Mouse (Mus musculus) B cell, adult (primary cell): ENCODE data around the gene Olfr568. TPM values are rescaled to one million over a fixed set of nuclear protein-coding genes. Genes with fewer than 3 reads are reported as not detected.

Experiments
- total RNA-seq: library from RNA; stranded (reverse); gene quantifications from 4 replicates; pipeline ENCODE4 v1.2.4, GENCODE M21; 2023; ENCODE audit not compliant: inconsistent age

Olfr568 gene
- total RNA-seq = not detected in 4 replicates

GRCm38 (mm10) chr7:102876822-102877221 is at the start of gene Olfr568:
Gene Olfr568 (plus strand): TSS chr7:102877122.

DNA sequence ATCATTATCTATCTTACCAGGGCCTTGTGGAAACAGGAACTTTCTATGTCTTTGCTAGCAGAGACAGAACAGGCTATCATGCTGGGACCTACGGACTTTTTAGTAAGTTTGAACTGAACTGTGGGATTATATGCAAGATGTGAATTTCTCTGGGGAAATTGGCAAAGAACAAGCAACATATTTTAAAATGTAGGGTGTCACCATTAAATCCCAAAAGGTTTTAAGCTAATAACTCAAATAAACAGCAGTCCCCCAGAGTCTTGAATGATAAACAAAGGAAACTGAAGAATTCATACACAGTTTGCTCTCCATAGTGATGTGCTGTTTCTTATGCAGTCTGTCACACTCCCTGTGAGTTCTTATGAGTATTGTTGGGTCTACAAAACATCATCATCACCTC is 18.3 kb upstream of the Olfr568 start, which contains the start of gene Olfr566:
Olfr566 (minus strand) TSS at position 101 of the 400 bp plus-strand sequence.

GRCm38 (mm10) chr7:102890782-102891181 is 13.9 kb downstream of the Olfr568 start, which contains the start of gene Olfr569:
Gene Olfr569 (minus strand): TSS chr7:102890882.

GRCm38 (mm10) chr7:102917032-102917875 is 40.3 kb downstream of the Olfr568 start, which contains the start of gene Olfr571:
Gene Olfr571 (minus strand): TSS chr7:102917536.

DNA sequence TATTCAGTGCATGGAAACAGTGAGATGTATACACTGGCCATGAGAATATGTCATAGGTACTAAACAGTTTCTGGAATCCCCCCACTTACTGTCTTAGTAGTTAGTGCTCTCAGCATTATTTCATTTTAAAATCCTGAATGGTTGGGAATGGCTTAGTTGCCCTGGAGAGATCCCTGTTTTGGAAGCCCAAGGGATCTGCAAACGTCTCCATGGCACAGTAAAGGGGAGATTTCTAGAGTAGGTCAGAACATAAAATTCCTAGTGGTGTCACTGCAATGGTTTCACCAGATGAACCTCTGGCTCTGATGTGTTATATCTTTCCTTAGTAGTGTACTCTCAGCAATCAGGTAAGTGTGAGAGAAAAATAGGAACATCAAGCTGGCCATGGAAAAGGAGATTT is 47.2 kb downstream of the Olfr568 start, which contains the start of gene Olfr572:
Olfr572 (plus strand) TSS at position 301 of the 400 bp plus-strand sequence.

Other genes with a start within 250 kb of the Olfr568 start
- not detected in 4 replicates for gene Olfr554, start 238.7 kb upstream of the Olfr568 start, total RNA-seq
- not detected in 4 replicates for gene Olfr555, start 218.3 kb upstream of the Olfr568 start, total RNA-seq
- gene Olfr556, start 212.2 kb upstream of the Olfr568 start, total RNA-seq = not detected in 4 replicates
- gene Trim68, start 189.8 kb upstream of the Olfr568 start, total RNA-seq = 17.1 to 19.9 TPM (median 18.1 TPM) in 4 replicates
- gene Olfr557, start 181.2 kb upstream of the Olfr568 start, total RNA-seq = not detected in 4 replicates
- not detected in 4 replicates for gene Olfr558, start 174.9 kb upstream of the Olfr568 start, total RNA-seq
- gene Olfr33, start 158.1 kb upstream of the Olfr568 start, total RNA-seq = not detected in 4 replicates
- gene Olfr559, start 149.6 kb upstream of the Olfr568 start, total RNA-seq = not detected in 4 replicates
- gene Olfr560, start 117.8 kb upstream of the Olfr568 start, total RNA-seq = not detected in 4 replicates
- not detected in 4 replicates for gene Olfr78, start 117.7 kb upstream of the Olfr568 start, total RNA-seq
- not detected in 4 replicates for gene Olfr561, start 105.9 kb upstream of the Olfr568 start, total RNA-seq
- gene Olfr564, start 73.6 kb upstream of the Olfr568 start, total RNA-seq = not detected in 4 replicates
- not detected in 4 replicates for gene Olfr566, start 18.4 kb upstream of the Olfr568 start, total RNA-seq
- gene Olfr569, start 13.8 kb downstream of the Olfr568 start, total RNA-seq = not detected in 4 replicates
- gene Olfr570, start 17.5 kb downstream of the Olfr568 start, total RNA-seq = not detected in 4 replicates
- 0.10 to 0.19 TPM in 2 of 4 replicates, not detected in the others for gene Olfr571, start 40.4 kb downstream of the Olfr568 start, total RNA-seq
- not detected in 4 replicates for gene Olfr572, start 47.3 kb downstream of the Olfr568 start, total RNA-seq
- gene Olfr573-ps1, start 65.5 kb downstream of the Olfr568 start, total RNA-seq = not detected in 4 replicates
- gene Olfr574, start 71.3 kb downstream of the Olfr568 start, total RNA-seq = not detected in 4 replicates
- not detected in 4 replicates for gene Olfr575, start 81.7 kb downstream of the Olfr568 start, total RNA-seq
- gene Olfr576, start 85.5 kb downstream of the Olfr568 start, total RNA-seq = not detected in 4 replicates
- not detected in 4 replicates for gene Olfr577, start 98.8 kb downstream of the Olfr568 start, total RNA-seq
- gene Olfr578, start 112.2 kb downstream of the Olfr568 start, total RNA-seq = not detected in 4 replicates
- gene Olfr582, start 160.9 kb downstream of the Olfr568 start, total RNA-seq = not detected in 4 replicates
- gene Olfr583, start 174.2 kb downstream of the Olfr568 start, total RNA-seq = not detected in 4 replicates
- not detected in 4 replicates for gene Olfr584, start 204.8 kb downstream of the Olfr568 start, total RNA-seq
- not detected in 4 replicates for gene Olfr585, start 220.6 kb downstream of the Olfr568 start, total RNA-seq
- gene Olfr586, start 248.5 kb downstream of the Olfr568 start, total RNA-seq = not detected in 4 replicates